ENCODE assay signal across 1 mouse cellular context in the genomic region with DNA sequence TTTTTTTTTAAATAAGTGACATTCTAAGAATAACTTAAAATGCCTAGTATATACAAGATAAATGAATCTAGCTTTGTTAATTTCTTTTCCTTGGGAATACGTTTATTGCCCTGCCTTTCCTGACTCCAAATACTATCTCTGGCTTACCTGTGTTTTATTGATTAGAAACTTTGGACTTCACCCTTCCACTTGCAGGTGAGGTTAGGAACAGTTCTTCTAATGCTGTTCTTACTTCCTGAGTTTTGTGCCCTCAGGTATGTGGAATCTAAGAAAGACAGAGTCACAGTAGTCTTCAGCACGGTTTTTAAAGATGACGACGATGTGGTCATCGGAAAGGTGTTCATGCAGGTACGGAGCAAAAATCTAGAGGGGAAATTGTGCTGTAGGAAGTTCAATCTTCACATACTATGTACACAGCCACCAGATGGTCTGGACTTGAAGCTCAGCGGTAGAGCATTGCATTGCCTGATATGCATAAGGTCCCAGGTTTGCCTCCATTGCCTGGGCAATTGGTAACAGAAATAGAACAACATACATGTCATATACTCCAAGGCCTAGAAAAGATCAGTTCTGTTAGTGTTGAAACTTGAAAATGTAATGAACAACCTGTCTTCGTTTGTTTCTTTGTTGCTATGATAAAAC.
TF ChIP-seq lines count a peak whose summit lies in the region.

No protein-coding gene starts in this region.

TF ChIP-seq in ES-E14, 5 proteins besides CTCF, POLR2A, EP300 and RAD21 (continued from another document):
- no peak for TF ChIP-seq ZC3H11A (IDR thresholded peaks at IDR 0.05; ENCODE audit: borderline replicate concordance, low read depth, low read length)
- TF ChIP-seq ZNF384 (IDR thresholded peaks at IDR 0.05; ENCODE audit: low read depth, low read length) = no peak
TF ChIP-seq in ES-E14: peak in this region for 0.
